Mouse (Mus musculus) CH12.LX (cell line): Measurements from ENCODE around the gene Git2.

Experiments used
- BHLHE40 ChIP-seq: IDR thresholded peaks from 2 replicates; pipeline ENCODE4 v1.6.1; 2011; ENCODE audit warnings: mild to moderate bottlenecking, low read depth, low read length, improper control_type of control experiment
- CTCF ChIP-seq, 2 experiments: IDR thresholded peaks in 1 of 2; conservative IDR thresholded peaks in 1 of 2; 2 replicates each; pipeline ENCODE4 v1.5.1; 2011 to 2012; ENCODE audit warnings: low read depth in 2 of 2, low read length in 2 of 2, improper control_type of control experiment in 1 of 2, inconsistent platforms in 1 of 2, mild to moderate bottlenecking in 1 of 2, moderate library complexity in 1 of 2
- GABPA ChIP-seq: IDR thresholded peaks from 2 replicates; pipeline ENCODE4 v1.6.1; 2012; ENCODE audit warnings: low read depth, low read length, improper control_type of control experiment, inconsistent platforms; ENCODE audit not compliant: insufficient replicate concordance
- MAZ ChIP-seq: IDR thresholded peaks from 2 replicates; pipeline ENCODE4 v1.6.1; 2012; ENCODE audit warnings: low read depth, mild to moderate bottlenecking, inconsistent platforms, low read length, improper control_type of control experiment, moderate library complexity
- NRF1 ChIP-seq: IDR thresholded peaks from 2 replicates; pipeline ENCODE4 v1.6.1; 2014; ENCODE audit warnings: low read depth, mild to moderate bottlenecking, inconsistent platforms, low read length, improper control_type of control experiment, moderate library complexity
- POLR2A ChIP-seq: IDR thresholded peaks from 2 replicates; pipeline ENCODE4 v1.6.1; 2011; ENCODE audit warnings: low read depth, mild to moderate bottlenecking, improper control_type of control experiment, low read length

DNA sequence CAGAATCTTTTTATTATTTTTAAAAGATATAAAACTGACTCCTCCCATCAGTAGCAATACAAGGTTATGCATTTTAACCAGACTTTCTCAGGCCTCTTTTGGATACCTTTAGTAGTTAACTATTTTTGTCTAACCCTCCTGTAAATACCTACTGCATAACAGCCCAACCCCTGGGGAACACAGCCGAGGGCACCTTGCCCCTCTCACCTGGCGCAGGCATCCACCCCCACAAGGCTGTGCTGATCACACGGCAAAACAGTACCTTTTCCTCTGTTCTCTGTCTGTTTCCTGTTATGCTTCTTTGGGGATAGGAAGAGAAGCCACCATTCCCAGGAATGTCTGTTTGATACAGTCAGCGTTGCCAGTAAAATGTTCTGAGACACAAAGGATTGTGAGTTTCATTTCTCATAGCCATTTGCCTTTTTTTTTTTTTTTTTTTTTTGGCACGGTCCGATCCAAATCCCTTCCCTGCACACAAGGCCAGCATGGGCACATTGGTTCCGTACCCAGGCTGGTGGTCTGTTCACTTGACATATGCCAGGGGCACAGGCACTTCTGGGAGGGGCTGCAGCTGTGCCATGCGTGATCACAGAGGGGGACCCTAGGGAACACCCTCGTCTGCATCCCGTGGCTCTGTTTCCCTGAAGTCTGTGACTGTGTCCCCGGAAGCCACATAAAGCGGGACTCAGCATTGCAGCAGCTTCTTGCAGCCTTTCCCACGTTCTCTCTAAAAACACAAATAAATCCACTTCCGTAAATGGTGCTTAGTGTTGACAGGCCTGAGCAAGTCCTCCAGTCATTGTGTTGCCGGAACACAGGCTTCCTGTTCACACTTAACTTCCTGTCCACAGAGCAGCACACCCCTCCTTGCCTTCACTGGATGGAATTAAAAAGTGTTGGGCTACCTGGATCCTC lies 30.4 kb upstream of the Git2 start:
- TF ChIP-seq GABPA (no peak), NRF1 (no peak), MAZ (no peak), BHLHE40 (no peak), CTCF (conservative IDR thresholded peaks at IDR 0.05 in 1 of 2, IDR thresholded peaks at IDR 0.05 in 1 of 2; ENCODE audit: low read depth in 2 of 2, low read length in 2 of 2) (no peak), POLR2A (no peak)
